Mouse (Mus musculus): ENCODE data around the gene Hoxa2.

Gene Hoxa2

GRCm38 (mm10) chr6:52121173-52121572, 43.5 kb downstream of the Hoxa2 start:
- no peak for DNase-seq

GRCm38 (mm10) chr6:52118903-52119635, 45.6 kb downstream of the Hoxa2 start:
- DNase-seq = no peak

GRCm38 (mm10) chr6:52115899-52116298, 48.7 kb downstream of the Hoxa2 start:
- no peak for DNase-seq
